Mouse (Mus musculus) neural tube, embryonic 11.5 days (tissue): ENCODE measurements around the gene Psmb5. TPM values are rescaled to one million over a fixed set of nuclear protein-coding genes. Genes with fewer than 3 reads are reported as not detected.

ENCODE experiments used
- ATAC-seq: fragments of 200-750 bp; cut with Nextera tagmentation; 2 replicates; pipeline ENCODE4 v1.8.0; 2017; ENCODE audit warnings: moderate number of reproducible peaks, mild to moderate bottlenecking, moderate TSS enrichment, moderate library complexity; ENCODE audit not compliant: insufficient read depth, low FRiP score, low TSS enrichment
- DNase-seq: peaks from one replicate; pipeline ENCODE4 v3.0.0-alpha.2; 2015; ENCODE audit warnings: low spot score
- H3K27ac ChIP-seq: fragments of 300-500 bp; sonication (generic); 2 replicates; pipeline ENCODE4 v1.5.1; 2014; ENCODE audit warnings: low read depth, mild to moderate bottlenecking, low read length
- H3K27me3 ChIP-seq: fragments of 300-500 bp; sonication (generic); 2 replicates; pipeline ENCODE4 v1.6.1; 2014; ENCODE audit warnings: mild to moderate bottlenecking, low read length, mixed read lengths; ENCODE audit not compliant: control insufficient read depth, insufficient read depth
- H3K36me3 ChIP-seq: fragments of 300-500 bp; sonication (generic); 2 replicates; pipeline ENCODE4 v1.6.1; 2014; ENCODE audit warnings: mild to moderate bottlenecking, low read length, moderate library complexity, mixed read lengths; ENCODE audit not compliant: control insufficient read depth, insufficient read depth
- H3K4me1 ChIP-seq: fragments of 300-500 bp; sonication (generic); 2 replicates; pipeline ENCODE4 v1.6.1; 2014; ENCODE audit warnings: low read length, mixed read lengths; ENCODE audit not compliant: control insufficient read depth, insufficient read depth
- H3K4me2 ChIP-seq: fragments of 300-500 bp; sonication (generic); 2 replicates; pipeline ENCODE4 v1.6.1; 2014; ENCODE audit warnings: low read depth, mild to moderate bottlenecking, moderate library complexity
- H3K4me3 ChIP-seq: fragments of 300-500 bp; sonication (generic); 2 replicates; pipeline ENCODE4 v1.5.1; 2014; ENCODE audit warnings: low read depth, low read length
- H3K9ac ChIP-seq: fragments of 300-500 bp; sonication (generic); 2 replicates; pipeline ENCODE4 v1.6.1; 2014; ENCODE audit warnings: mild to moderate bottlenecking, low read length
- H3K9me3 ChIP-seq: fragments of 300-500 bp; sonication (generic); 2 replicates; pipeline ENCODE4 v1.6.1; 2016; ENCODE audit warnings: low read length; ENCODE audit not compliant: control insufficient read depth
- WGBS: fragments of 180-500 bp; shearing (Covaris S2); extraction: QIAGEN DNeasy Blood & Tissue Kit; methylation state at CpG from one replicate; pipeline ENCODE4 v1.1.7; 2014; 5-methylcytosine and 5-hydroxymethylcytosine counted together
- polyA plus RNA-seq: library from polyadenylated mRNA; unstranded; fragments of >200 nt; fragmentation: Nextera tagmentation; extraction: Ambion mirVana; gene quantifications from 2 replicates; pipeline ENCODE4 v1.2.1, GENCODE M21; 2014

Gene Psmb5
- polyA plus RNA-seq, 1 experiment from 2014 or later = 470 TPM

- Histone ChIP-seq H3K27ac (no peak overlapping the region), H3K4me3 (peak overlapping the region; percentile 79), H3K9ac (peak overlapping the region; percentile 89), H3K36me3 (peaks cover 8% of the 10 kb centered on the region), H3K9me3 (no peaks in the 10 kb centered on the region), H3K4me2 (peak overlapping the region; percentile 66), H3K4me1 (peaks cover 25% of the 10 kb centered on the region), H3K27me3 (no peaks in the 10 kb centered on the region)
- 0% methylated on average over 38 of the region's 39 CpGs for WGBS
- no peak for ATAC-seq
- peak; percentile 84 for DNase-seq
Measured at GRCm38 (mm10) chr14:54575631-54576030, 42.2 kb downstream of the Psmb5 start.

- under 1% methylated on average over 8 of the region's 8 CpGs for WGBS
- H3K4me2 ChIP-seq = peak overlapping the region; percentile 66
- no peaks in the 10 kb centered on the region for H3K9me3 ChIP-seq
- H3K4me1 ChIP-seq = peaks cover 25% of the 10 kb centered on the region
- peak overlapping the region; percentile 89 for H3K9ac ChIP-seq
- no peaks in the 10 kb centered on the region for H3K27me3 ChIP-seq
- H3K4me3 ChIP-seq = peak overlapping the region; percentile 79
- peaks cover 8% of the 10 kb centered on the region for H3K36me3 ChIP-seq
- ATAC-seq (no peak), DNase-seq (no peak)
- H3K27ac ChIP-seq = no peak overlapping the region
Measured at GRCm38 (mm10) chr14:54575031-54575430, 42.8 kb downstream of the Psmb5 start.

GRCm38 (mm10) chr14:54574253-54574652 is 43.6 kb downstream of the Psmb5 start:
- H3K27me3 ChIP-seq = no peaks in the 10 kb centered on the region
- peak overlapping the region; percentile 79 for H3K4me3 ChIP-seq
- H3K4me1 ChIP-seq = peaks cover 27% of the 10 kb centered on the region
- DNase-seq (no peak), ATAC-seq (no peak)
- H3K9ac ChIP-seq = peak overlapping the region; percentile 35
- peaks cover 10% of the 10 kb centered on the region for H3K36me3 ChIP-seq
- WGBS = 19% methylated on average over 4 of the region's 4 CpGs
- H3K9me3 ChIP-seq = no peaks in the 10 kb centered on the region
- H3K27ac ChIP-seq = no peak overlapping the region
- H3K4me2 ChIP-seq = peak overlapping the region; percentile 66

- ATAC-seq (peak; percentile 35; the same call in 1 of the 2 replicates), DNase-seq (peak; percentile 73)
- no peaks in the 10 kb centered on the region for H3K27me3 ChIP-seq
- H3K4me2 ChIP-seq = peak overlapping the region; percentile 66
- H3K4me3 ChIP-seq = peak overlapping the region; percentile 79
- no peak overlapping the region; the same call in 1 of the 2 replicates for H3K27ac ChIP-seq
- no peaks in the 10 kb centered on the region for H3K9me3 ChIP-seq
- peaks cover 27% of the 10 kb centered on the region for H3K4me1 ChIP-seq
- WGBS = 9% methylated on average over 14 of the region's 14 CpGs
- H3K9ac ChIP-seq = peak overlapping the region; percentile 26; the same call in 1 of the 2 replicates
- peaks cover 14% of the 10 kb centered on the region for H3K36me3 ChIP-seq
Measured at GRCm38 (mm10) chr14:54572790-54573736, 44.8 kb downstream of the Psmb5 start.

GRCm38 (mm10) chr14:54572122-54572521 is 45.7 kb downstream of the Psmb5 start:
- Histone ChIP-seq H3K4me3 (no peak overlapping the region), H3K9me3 (no peaks in the 10 kb centered on the region), H3K36me3 (peaks cover 14% of the 10 kb centered on the region), H3K4me2 (peak overlapping the region; percentile 66; the same call in 1 of the 2 replicates), H3K4me1 (peaks cover 27% of the 10 kb centered on the region), H3K9ac (no peak overlapping the region), H3K27me3 (no peaks in the 10 kb centered on the region), H3K27ac (no peak overlapping the region)
- 82% methylated on average over 4 of the region's 4 CpGs for WGBS
- ATAC-seq (no peak), DNase-seq (no peak)

- Histone ChIP-seq H3K4me3 (no peak overlapping the region), H3K36me3 (peaks cover 14% of the 10 kb centered on the region), H3K9me3 (no peaks in the 10 kb centered on the region), H3K9ac (no peak overlapping the region), H3K4me1 (peaks cover 24% of the 10 kb centered on the region), H3K27me3 (no peaks in the 10 kb centered on the region), H3K4me2 (no peak overlapping the region), H3K27ac (no peak overlapping the region)
- 66% methylated on average over 17 of the region's 17 CpGs for WGBS
- no peak for ATAC-seq
- peak; percentile 38 for DNase-seq
Measured at GRCm38 (mm10) chr14:54569451-54570392, 48.1 kb downstream of the Psmb5 start.

GRCm38 (mm10) chr14:54568694-54569414 is 49.0 kb downstream of the Psmb5 start:
- no peak overlapping the region for H3K4me3 ChIP-seq
- H3K4me1 ChIP-seq = peaks cover 17% of the 10 kb centered on the region
- 77% methylated on average over 15 of the region's 15 CpGs for WGBS
- H3K9me3 ChIP-seq = no peaks in the 10 kb centered on the region
- no peak overlapping the region for H3K27ac ChIP-seq
- H3K36me3 ChIP-seq = peaks cover 14% of the 10 kb centered on the region
- ATAC-seq (no peak), DNase-seq (peak; percentile 75)
- no peak overlapping the region for H3K9ac ChIP-seq
- no peak overlapping the region for H3K4me2 ChIP-seq
- no peaks in the 10 kb centered on the region for H3K27me3 ChIP-seq
